Mouse (Mus musculus) cerebellum, adult 2 months (tissue): ENCODE measurements at regions not wholly inside any gene's neighbourhood (a gene's known extent, or its start where the extent isn't known, plus 50 kb on each side); places are given as distances from the start of the nearest gene placed in this dataset.

Source experiments
- DNase-seq, 2 experiments: peaks; one replicate each; pipeline ENCODE4 v3.0.0; 2021
- H3K27ac ChIP-seq: fragments of 200-500 bp; 2 replicates; pipeline ENCODE4 v1.5.1; 2012; ENCODE audit warnings: low read length, control low read depth, inconsistent platforms; ENCODE audit not compliant: insufficient read depth
- H3K27me3 ChIP-seq: fragments of 200-500 bp; 2 replicates; pipeline ENCODE4 v1.6.1; 2012; ENCODE audit warnings: inconsistent platforms, mild to moderate bottlenecking, low read length, moderate library complexity; ENCODE audit not compliant: control insufficient read depth, insufficient read depth
- H3K4me1 ChIP-seq: fragments of 200-500 bp; 2 replicates; pipeline ENCODE4 v1.6.1; 2011; ENCODE audit warnings: low read length; ENCODE audit not compliant: control insufficient read depth, insufficient read depth
- H3K4me3 ChIP-seq: fragments of 200-500 bp; replicated peaks from 2 replicates; pipeline ENCODE3; 2011; ENCODE audit warnings: mild to moderate bottlenecking, low read depth, low read length, control low read depth; ENCODE audit not compliant: insufficient read depth
- CTCF ChIP-seq: fragments of 200-500 bp; IDR thresholded peaks from 2 replicates; pipeline ENCODE4 v1.5.1; 2011; ENCODE audit warnings: low read depth, mild to moderate bottlenecking, control low read depth, low read length, moderate library complexity, borderline replicate concordance; ENCODE audit not compliant: insufficient read depth
- POLR2A ChIP-seq: fragments of 200-500 bp; IDR thresholded peaks from 2 replicates; pipeline ENCODE4 v1.6.1; 2011; ENCODE audit warnings: low read length, control low read depth, borderline replicate concordance; ENCODE audit not compliant: insufficient read depth
- WGBS: fragments of 180-500 bp; shearing (Covaris S2); methylation state at CpG from one replicate; pipeline ENCODE4 v1.1.7; 2018; 5-methylcytosine and 5-hydroxymethylcytosine counted together

DNA sequence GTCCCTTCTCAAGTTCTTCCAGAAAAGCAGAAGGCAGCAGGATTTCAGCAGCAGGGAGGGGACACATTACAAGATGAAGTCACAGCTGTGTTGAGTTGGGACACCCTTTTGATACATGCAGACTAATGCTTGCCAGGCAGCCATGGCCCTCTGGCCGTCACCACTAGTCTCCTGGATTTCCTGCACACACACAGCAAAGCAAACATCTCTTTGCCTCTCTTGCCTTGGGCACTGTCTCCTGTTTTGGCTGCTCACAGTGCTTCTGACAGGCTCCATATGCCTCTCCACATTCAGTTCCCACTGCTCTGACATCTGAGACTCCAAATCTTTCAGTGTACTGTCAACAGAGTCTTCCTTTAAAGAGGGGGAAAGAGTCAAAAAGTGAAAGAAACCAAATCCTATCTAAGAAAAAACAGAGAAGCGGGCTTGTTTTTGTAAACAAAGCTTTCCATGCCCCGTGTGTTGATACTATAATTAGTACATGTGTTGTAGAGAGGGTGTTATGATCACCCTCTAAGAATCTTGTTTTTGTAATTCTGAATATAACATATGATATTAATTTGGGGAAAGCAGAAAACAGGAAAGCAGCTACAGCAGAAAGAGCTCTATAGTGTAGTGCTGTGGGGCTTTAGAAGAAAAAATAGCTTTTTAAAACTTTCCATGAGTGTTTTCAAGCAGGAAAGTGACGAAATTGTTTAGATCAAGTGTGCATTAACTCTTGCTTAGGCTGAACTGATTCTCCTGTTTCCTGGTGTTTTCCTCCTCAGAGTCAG is 68.8 kb upstream of the Cop1 start:
- Histone ChIP-seq H3K4me1 (no peaks in the 10 kb centered on the region), H3K4me3 (no peak overlapping the region), H3K27ac (no peak overlapping the region), H3K27me3 (no peaks in the 10 kb centered on the region)
- WGBS, result 69% methylated on average over 4 of the region's 4 CpGs
- no peak for TF ChIP-seq POLR2A
- no peak for DNase-seq

DNA sequence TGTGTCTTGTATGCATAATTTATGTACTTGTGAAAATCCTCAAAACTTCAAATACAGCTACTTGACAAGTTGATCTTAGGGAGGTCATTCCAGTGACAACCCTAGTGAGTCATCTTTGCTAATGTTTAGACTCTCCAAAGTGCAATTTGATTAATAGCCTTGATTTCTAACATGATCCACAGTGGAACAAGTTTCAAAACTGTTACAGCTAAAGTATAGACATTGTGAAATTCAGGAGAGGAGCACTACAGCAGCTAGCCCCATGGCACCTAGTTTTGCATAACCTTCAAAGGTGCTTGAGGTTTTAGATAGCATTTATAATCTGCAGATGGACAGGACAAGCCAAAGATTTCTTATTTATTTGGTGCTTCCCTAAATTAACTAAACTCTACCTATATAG is 50.1 kb upstream of the Cop1 start:
- no peak overlapping the region for H3K27ac ChIP-seq
- H3K4me3 ChIP-seq, result no peak overlapping the region
- DNase-seq, result no peak
- no peaks in the 10 kb centered on the region for H3K27me3 ChIP-seq
- no peaks in the 10 kb centered on the region for H3K4me1 ChIP-seq
- TF ChIP-seq POLR2A (no peak), CTCF (no peak)
